Mouse (Mus musculus) right cerebral cortex, adult 18-20 months (tissue): Measurements from ENCODE around the gene Olfr1181.
"Not testable (repeated sequence)": the region's sequence is repeated elsewhere in the genome, so short reads cannot be mapped to it uniquely, and the experiment has no call there.

Source experiments
- DNase-seq: peaks from one replicate; pipeline ENCODE4 v3.0.0; 2022; ENCODE audit warnings: mixed read lengths

Olfr1181 gene

GRCm38 (mm10) chr2:88426071-88426470 is at the start of gene Olfr1181:
Gene Olfr1181, minus strand, starts transcription at chr2:88426171.
- no peak for DNase-seq

- DNase-seq = not testable (repeated sequence)
These were observed 28.6 kb upstream of the Olfr1181 start, which contains the start of gene Olfr1183 for GRCm38 (mm10) chr2:88454567-88454966. Gene Olfr1183, plus strand, starts transcription at chr2:88454867.

- no peak for DNase-seq
These were observed 23.1 kb upstream of the Olfr1181 start, which contains the start of gene Gm13757 for GRCm38 (mm10) chr2:88449031-88449430. Gene Gm13757, minus strand, starts transcription at chr2:88449131.

GRCm38 (mm10) chr2:88419051-88419450 is 6.9 kb downstream of the Olfr1181 start, which contains the start of gene Olfr1180:
Gene Olfr1180, minus strand, starts transcription at chr2:88419151.
- DNase-seq = no peak

- no peak for DNase-seq
These were observed 19.6 kb downstream of the Olfr1181 start, which contains the start of gene Olfr1179 for GRCm38 (mm10) chr2:88406353-88406752. Gene Olfr1179, minus strand, starts transcription at chr2:88406453.

GRCm38 (mm10) chr2:88386762-88387161 is 39.2 kb downstream of the Olfr1181 start, which contains the start of gene Olfr1178:
Gene Olfr1178, plus strand, starts transcription at chr2:88387062.
- DNase-seq = no peak
